Mouse (Mus musculus): ENCODE data around the gene 2410004B18Rik. TPM values are rescaled to one million over a fixed set of nuclear protein-coding genes. Genes with fewer than 3 reads are reported as not detected.

2410004B18Rik gene
- polyA plus RNA-seq, 1 experiment from 2014 or later = 53.1 TPM

DNA sequence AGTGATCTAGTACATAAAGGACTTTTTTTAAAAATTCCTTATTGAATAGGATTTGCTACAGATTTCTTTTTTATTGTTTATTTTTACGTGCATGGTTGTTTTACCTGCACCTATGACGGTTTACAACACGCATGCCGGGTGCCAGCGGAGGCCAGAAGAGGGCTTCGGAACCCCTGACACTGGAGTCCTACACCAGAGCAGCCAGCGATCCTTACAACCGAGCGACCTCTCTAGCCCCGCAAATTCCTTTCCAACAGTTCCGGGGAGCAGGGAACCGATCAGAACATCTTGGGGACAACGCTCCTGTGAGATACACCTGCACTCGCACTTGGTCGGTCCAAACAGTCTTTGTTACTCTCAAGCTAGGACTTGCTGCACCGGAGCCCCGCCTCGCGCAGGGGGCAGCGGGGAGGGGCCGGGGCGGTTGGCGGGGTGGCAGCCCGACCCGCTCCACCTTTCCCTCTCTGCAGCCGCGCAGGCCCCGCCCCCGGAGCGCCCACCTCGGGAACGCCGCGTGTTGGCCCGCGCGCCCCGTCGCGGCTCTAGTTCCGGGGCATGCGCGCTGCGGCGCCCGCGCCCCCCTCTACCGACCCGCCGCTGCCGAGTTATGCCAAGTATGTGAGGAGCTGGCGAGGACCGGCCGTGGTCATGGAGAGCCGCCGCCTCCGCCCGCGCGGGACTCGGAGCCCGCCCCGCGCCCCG is 49.6 kb downstream of the 2410004B18Rik start, which contains the start of gene Syde2:
Gene Syde2, plus strand, starts transcription at position 603 of the 702 bp plus-strand sequence.
- no peaks in the 10 kb centered on the region for H3K9me3 ChIP-seq
- peak within 1 kb of the TSS; percentile 93 for H3K27ac ChIP-seq (replicated peaks)
- H3K27me3 ChIP-seq (replicated peaks; ENCODE audit: low read depth, poor library complexity, severe bottlenecking) = peaks cover 37% of the 10 kb centered on the region
- H3K4me3 ChIP-seq = peak within 1 kb of the TSS; percentile 82
- WGBS = under 1% methylated on average over 65 of the region's 65 CpGs
- DNase-seq (ENCODE audit: low spot score) = peak; percentile 93
- H3K36me3 ChIP-seq (replicated peaks) = peaks cover 4% of the 10 kb centered on the region; the same call in 1 of the 2 replicates
- peaks cover 54% of the 10 kb centered on the region for H3K4me1 ChIP-seq

DNA sequence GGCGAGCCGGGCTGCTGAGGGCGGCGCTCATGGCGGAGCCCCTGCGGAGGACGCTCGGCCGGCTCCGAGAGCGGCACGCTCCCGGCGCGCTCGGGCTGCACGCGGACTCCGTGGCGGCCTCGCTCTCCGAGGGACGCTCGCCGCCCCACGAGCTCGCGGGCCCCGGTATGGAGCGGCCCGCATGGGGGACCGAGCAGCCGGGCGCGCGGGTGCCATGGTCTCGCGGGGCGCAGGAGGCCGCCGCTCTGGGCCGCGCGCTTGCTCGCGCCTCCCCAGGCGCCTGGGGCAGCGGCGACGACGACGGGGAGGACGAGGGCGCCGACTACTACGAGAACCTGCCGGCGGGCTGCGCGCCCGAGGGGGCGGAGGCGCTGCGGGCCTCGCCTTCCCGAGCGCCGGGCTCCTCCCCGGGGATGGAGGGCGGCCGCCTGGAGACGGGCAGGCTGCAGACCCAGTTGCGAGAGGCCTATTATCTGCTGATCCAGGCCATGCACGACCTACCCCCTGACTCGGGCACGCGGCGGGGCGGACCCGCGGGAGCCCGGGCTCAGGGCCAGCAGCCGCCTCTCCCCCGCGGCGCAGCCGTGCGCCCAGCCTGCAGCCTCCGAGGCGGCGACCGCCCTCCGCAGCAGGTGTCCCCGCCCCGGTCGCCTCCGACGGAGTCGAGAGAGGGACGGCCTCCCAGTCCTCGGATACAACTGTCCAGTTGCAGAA is 50.3 kb downstream of the 2410004B18Rik start:
- WGBS = under 1% methylated on average over 101 of the region's 101 CpGs
- Histone ChIP-seq H3K27me3 (replicated peaks; ENCODE audit: low read depth, poor library complexity, severe bottlenecking) (peaks cover 37% of the 10 kb centered on the region), H3K4me3 (peak overlapping the region; percentile 82), H3K4me1 (peaks cover 55% of the 10 kb centered on the region), H3K9me3 (no peaks in the 10 kb centered on the region), H3K27ac (replicated peaks) (peak overlapping the region; percentile 93), H3K36me3 (replicated peaks) (peaks cover 4% of the 10 kb centered on the region; the same call in 1 of the 2 replicates)
- DNase-seq (ENCODE audit: low spot score) = peak; percentile 75

DNA sequence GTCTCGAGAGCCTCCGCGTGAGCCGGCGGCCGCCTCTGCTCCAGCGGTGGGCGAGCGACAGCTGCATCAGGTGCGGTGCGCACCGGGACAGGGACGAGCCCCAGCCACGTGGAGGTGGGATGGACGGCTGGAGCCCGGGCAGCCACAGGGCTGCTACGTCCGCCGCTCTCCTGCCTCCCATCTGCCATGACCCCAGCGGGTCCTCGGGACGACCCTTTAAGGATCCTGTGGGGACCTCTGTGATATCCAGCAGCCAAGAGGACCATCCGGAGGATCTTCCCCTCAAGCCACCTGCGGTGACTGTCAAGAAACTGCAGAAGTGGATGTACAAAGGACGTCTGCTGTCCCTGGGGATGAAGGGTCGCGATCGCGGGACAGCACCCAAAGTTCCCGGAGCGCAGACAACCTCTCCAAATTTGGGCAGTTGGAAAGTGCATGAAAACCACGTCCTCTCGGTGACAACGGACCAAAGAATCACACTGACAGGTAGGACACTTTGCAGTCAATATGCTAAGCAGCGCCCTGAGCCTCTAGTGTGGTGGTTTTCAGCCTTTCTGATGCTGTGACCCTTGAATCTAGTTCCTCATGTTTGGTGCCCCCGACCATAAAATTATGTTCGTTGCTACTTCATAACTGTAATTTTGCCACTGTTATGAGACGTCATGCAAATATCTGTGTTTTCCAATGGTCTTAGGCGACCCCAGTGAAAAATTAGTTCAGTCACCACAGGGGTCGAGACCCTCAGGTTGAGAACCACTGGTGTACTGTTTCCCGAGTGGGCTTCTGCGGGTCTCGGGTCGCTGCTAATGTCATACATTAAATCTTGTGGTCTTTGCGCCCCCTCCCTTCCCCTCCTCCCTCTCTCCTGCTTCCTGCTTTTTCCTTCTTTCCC is 51.1 kb downstream of the 2410004B18Rik start:
- peaks cover 37% of the 10 kb centered on the region for H3K27me3 ChIP-seq (replicated peaks; ENCODE audit: low read depth, poor library complexity, severe bottlenecking)
- under 1% methylated on average over 45 of the region's 45 CpGs for WGBS
- DNase-seq (ENCODE audit: low spot score) = peak; percentile 21
- no peaks in the 10 kb centered on the region for H3K9me3 ChIP-seq
- peak overlapping the region; percentile 82 for H3K4me3 ChIP-seq
- H3K4me1 ChIP-seq = peaks cover 52% of the 10 kb centered on the region
- peak overlapping the region; percentile 93 for H3K27ac ChIP-seq (replicated peaks)
- H3K36me3 ChIP-seq (replicated peaks) = peaks cover 4% of the 10 kb centered on the region; the same call in 1 of the 2 replicates

DNA sequence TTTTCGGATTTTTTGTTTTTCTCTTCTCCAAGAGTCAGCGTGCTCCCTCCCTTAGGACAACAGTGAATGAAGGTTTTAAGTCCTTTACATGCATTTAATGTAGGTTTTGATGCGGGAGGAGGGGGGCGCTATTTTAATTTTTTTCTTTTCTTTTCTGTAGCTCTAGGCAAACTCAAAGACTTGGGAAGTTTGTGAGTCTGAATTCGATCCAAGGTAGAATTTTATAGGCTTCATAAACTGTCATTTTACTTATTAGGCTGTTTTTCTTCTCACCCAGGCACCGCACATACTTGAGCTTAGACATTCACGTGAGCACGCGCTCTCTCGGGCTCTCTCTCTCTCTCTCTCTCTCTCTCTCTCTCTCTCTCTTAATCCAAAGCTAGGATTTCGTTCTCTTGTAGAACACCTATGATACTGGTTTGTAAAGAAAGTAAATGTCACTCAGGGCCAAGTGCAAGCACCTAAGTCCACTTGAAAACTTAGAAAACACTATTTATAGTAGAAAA is 51.8 kb downstream of the 2410004B18Rik start:
- H3K9me3 ChIP-seq = no peaks in the 10 kb centered on the region
- peaks cover 37% of the 10 kb centered on the region for H3K27me3 ChIP-seq (replicated peaks; ENCODE audit: low read depth, poor library complexity, severe bottlenecking)

DNA sequence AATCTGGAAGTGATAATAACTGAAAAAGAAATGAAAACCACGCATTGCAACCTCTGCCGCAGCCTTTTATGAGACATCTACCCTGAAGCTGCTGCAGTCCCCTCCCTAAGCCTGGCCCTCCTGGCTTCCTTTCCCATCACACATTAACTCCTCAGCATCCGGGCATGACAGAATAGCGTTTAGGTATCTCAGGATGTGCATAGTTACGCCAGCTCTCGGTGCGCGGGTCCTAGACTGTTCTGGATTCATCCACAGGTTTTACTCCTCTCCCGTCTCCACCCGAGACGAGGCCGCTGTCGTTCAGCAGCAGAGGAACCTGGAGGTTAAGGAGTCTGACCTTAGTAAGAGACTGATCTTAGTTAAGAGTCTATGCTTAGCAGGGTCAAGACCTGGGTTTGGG is 53.3 kb downstream of the 2410004B18Rik start:
- H3K4me1 ChIP-seq = peaks cover 42% of the 10 kb centered on the region
- 70% methylated on average over 13 of the region's 13 CpGs for WGBS
- H3K9me3 ChIP-seq = no peaks in the 10 kb centered on the region
- H3K27me3 ChIP-seq (replicated peaks; ENCODE audit: low read depth, poor library complexity, severe bottlenecking) = peaks cover 28% of the 10 kb centered on the region
- H3K4me3 ChIP-seq = 0 out of 2 replicates have a peak overlapping the region, but pooled peaks have one; percentile 25
- no peak overlapping the region for H3K27ac ChIP-seq (replicated peaks)
- no peak for DNase-seq (ENCODE audit: low spot score)
- H3K36me3 ChIP-seq (replicated peaks) = peaks cover 4% of the 10 kb centered on the region; the same call in 1 of the 2 replicates

More for the DNA sequence above, 51.8 kb downstream of the 2410004B18Rik start:
- peaks cover 46% of the 10 kb centered on the region for H3K4me1 ChIP-seq
- H3K27ac ChIP-seq (replicated peaks) = no peak overlapping the region
- WGBS = 5% methylated on average over 11 of the region's 11 CpGs
- H3K4me3 ChIP-seq = peak overlapping the region; percentile 82
- no peak for DNase-seq (ENCODE audit: low spot score)
- H3K36me3 ChIP-seq (replicated peaks) = peaks cover 4% of the 10 kb centered on the region; the same call in 1 of the 2 replicates

DNA sequence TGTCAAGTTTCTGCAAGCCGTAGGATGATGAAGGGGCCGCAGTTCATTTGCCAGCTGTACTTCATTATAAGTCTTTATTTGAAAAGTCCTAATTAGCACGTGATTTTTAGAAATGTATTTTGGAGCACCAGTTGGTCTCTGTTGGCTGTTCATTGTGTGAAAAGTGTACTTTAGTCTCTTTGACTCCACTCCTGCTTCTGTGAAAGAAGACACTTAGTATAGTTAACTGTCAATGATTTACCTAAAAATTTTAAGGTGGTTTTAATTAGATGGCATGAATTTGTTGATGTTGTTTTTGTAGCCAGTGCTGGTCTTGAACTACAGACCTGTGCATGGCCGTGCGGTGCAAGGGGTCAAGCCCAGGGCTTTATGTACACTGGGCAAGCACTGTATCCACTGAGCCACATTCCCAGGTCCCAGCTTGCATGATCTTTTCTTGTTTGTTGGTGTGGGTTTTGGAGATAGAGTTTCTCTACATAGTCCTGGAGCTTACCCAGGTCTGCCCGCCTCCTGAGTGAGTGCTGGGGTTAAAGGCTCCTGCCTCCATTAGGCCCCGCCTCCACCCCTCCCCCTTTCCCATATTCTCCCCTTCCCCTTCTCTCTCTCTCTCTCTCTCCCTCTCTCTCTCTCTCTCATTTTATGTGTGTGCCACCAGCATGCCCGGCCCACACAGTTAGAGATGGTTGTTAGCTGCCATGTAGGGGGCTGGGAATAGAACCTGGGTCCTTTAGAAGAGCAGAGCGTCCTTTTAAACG is 54.3 kb downstream of the 2410004B18Rik start:
- H3K9me3 ChIP-seq = no peaks in the 10 kb centered on the region
- DNase-seq (ENCODE audit: low spot score) = no peak
- peaks cover 42% of the 10 kb centered on the region for H3K4me1 ChIP-seq
- H3K27me3 ChIP-seq (replicated peaks; ENCODE audit: low read depth, poor library complexity, severe bottlenecking) = peaks cover 19% of the 10 kb centered on the region
- H3K4me3 ChIP-seq = no peak overlapping the region
- H3K27ac ChIP-seq (replicated peaks) = no peak overlapping the region
- WGBS = 81% methylated on average over 10 of the region's 10 CpGs
- H3K36me3 ChIP-seq (replicated peaks) = peaks cover 4% of the 10 kb centered on the region; the same call in 1 of the 2 replicates

DNA sequence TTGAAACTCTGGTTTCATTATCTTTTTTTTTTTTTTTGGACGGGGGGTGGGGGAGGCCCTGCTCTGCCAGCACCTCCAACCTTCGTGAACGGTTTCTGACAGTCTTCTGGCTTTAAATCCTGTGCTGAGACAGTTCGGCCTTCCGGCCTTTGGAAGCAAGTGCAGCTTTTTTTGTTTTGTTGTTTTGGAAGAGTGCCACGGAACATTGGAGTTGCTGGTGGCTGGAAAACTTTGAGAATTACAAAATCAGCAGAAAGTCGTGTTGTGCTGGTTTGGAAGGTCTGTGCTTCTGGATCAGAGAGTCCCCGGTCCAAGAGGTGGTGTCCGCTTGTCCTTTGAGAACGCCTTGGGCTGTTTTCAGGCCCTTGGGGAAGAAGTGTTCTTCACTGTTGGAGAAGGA is 55.0 kb downstream of the 2410004B18Rik start:
- H3K27me3 ChIP-seq (replicated peaks; ENCODE audit: low read depth, poor library complexity, severe bottlenecking) = peaks cover 12% of the 10 kb centered on the region
- WGBS = 92% methylated on average over 10 of the region's 10 CpGs

DNA sequence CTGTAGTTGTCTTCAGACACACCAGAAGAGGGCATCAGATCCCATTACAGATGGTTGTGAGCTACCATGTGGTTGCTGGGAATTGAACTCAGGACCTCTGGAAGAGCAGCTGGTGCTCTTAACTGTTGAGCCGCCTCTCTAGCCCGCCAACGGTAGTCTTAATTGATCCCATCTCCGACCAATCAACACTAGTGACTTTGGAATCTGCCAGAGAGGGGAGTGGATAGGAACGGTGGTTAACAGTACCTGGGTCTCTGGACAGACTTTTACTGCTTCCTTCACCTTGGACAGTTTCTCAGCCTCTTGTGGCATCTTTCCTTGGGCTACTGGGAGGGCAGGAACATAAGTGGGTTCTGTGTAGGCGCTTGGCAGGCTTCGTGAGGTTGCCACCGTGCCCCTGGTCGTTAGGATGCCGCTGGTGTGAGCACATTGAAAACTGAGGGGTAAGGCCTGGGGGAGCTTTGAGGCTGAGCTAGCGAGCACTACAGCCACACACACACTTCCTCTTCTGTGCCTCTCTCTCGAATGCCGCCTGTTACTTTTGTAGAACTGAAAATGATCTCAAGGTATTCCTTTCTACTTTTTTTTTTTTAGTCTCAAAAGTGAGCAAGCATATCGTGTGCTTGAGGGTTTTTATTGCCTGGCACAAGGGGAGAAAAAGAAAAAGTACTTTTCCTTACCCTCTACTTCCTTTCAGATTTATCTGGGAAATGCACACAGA is 55.8 kb downstream of the 2410004B18Rik start:
- Histone ChIP-seq H3K4me3 (no peak overlapping the region), H3K36me3 (replicated peaks) (peaks cover 9% of the 10 kb centered on the region), H3K4me1 (peaks cover 30% of the 10 kb centered on the region), H3K27ac (replicated peaks) (no peak overlapping the region), H3K27me3 (replicated peaks; ENCODE audit: low read depth, poor library complexity, severe bottlenecking) (peaks cover 4% of the 10 kb centered on the region), H3K9me3 (no peaks in the 10 kb centered on the region)
- no peak for DNase-seq (ENCODE audit: low spot score)
- WGBS = 85% methylated on average over 14 of the region's 14 CpGs

More for the DNA sequence above, 55.0 kb downstream of the 2410004B18Rik start:
- Histone ChIP-seq H3K36me3 (replicated peaks) (peaks cover 4% of the 10 kb centered on the region; the same call in 1 of the 2 replicates), H3K27ac (replicated peaks) (no peak overlapping the region), H3K9me3 (no peaks in the 10 kb centered on the region), H3K4me3 (no peak overlapping the region), H3K4me1 (peaks cover 38% of the 10 kb centered on the region)
- DNase-seq (ENCODE audit: low spot score) = no peak

Other genes with a start within 250 kb of the 2410004B18Rik start
- 16.5 and 22.4 TPM in 2 replicates for gene Ddah1, start 179.3 kb upstream of the 2410004B18Rik start, polyA plus RNA-seq (2016; fragmentation: Nextera tagmentation; extraction: Ambion mirVana)
- gene Bcl10, start 15.2 kb upstream of the 2410004B18Rik start, polyA plus RNA-seq (2016; fragmentation: Nextera tagmentation; extraction: Ambion mirVana) = 41.4 and 44.1 TPM in 2 replicates
- gene Syde2, start 49.9 kb downstream of the 2410004B18Rik start, polyA plus RNA-seq (2016; fragmentation: Nextera tagmentation; extraction: Ambion mirVana) = 1.4 TPM in 2 replicates
- gene Wdr63, start 170.1 kb downstream of the 2410004B18Rik start, polyA plus RNA-seq (2016; fragmentation: Nextera tagmentation; extraction: Ambion mirVana) = 0.24 and 0.40 TPM in 2 replicates
- gene Mcoln3, start 179.4 kb downstream of the 2410004B18Rik start, polyA plus RNA-seq (2016; fragmentation: Nextera tagmentation; extraction: Ambion mirVana) = 8.7 and 8.8 TPM in 2 replicates
- 0.12 and 0.18 TPM in 2 replicates for gene Mcoln2, start 211.8 kb downstream of the 2410004B18Rik start, polyA plus RNA-seq (2016; fragmentation: Nextera tagmentation; extraction: Ambion mirVana)

All from embryonic facial prominence, embryonic 10.5 days (tissue).